Mouse (Mus musculus): ENCODE results near the gene Slc8a1.

- TF ChIP-seq CTCF (IDR thresholded peaks at IDR 0.05; ENCODE audit: low read depth, low read length) (no peak), POLR2A (IDR thresholded peaks at IDR 0.05; ENCODE audit: extremely low read depth, insufficient read depth, low read length) (no peak)
These were observed 161.3 kb downstream of the Slc8a1 start for GRCm38 (mm10) chr17:81576893-81577292.
